Mouse (Mus musculus) frontal cortex, adult 2 months (tissue): ENCODE results near the gene Tcl1b1. TPM values are rescaled to one million over a fixed set of nuclear protein-coding genes. Genes with fewer than 3 reads are reported as not detected.
"Not testable (repeated sequence)": the region's sequence is repeated elsewhere in the genome, so short reads cannot be mapped to it uniquely, and the experiment has no call there.

Experiments used
- DNase-seq, 2 experiments: peaks; one replicate each; pipeline ENCODE4 v3.0.0; 2022; ENCODE audit warnings: low spot score in 1 of 2; ENCODE audit errors: extremely low spot score in 1 of 2
- polyA plus RNA-seq: library from polyadenylated mRNA; depleted of rRNA; stranded (reverse); fragments of >200 nt; gene quantifications from 2 replicates; pipeline ENCODE4 v1.2.3, GENCODE M21; 2012; rRNA removed

Tcl1b1 gene
- polyA plus RNA-seq, 1 experiment, result not detected

GRCm38 (mm10) chr12:105188980-105189379, 29.5 kb downstream of the Tcl1b1 start:
- DNase-seq, result peak in 1 of 2 experiments; percentile 4

GRCm38 (mm10) chr12:105190743-105191142, 31.3 kb downstream of the Tcl1b1 start, which contains the start of gene Tcl1b3:
TSS of gene Tcl1b3 (plus strand) at chr12:105191043.
- not testable (repeated sequence) for DNase-seq

DNA sequence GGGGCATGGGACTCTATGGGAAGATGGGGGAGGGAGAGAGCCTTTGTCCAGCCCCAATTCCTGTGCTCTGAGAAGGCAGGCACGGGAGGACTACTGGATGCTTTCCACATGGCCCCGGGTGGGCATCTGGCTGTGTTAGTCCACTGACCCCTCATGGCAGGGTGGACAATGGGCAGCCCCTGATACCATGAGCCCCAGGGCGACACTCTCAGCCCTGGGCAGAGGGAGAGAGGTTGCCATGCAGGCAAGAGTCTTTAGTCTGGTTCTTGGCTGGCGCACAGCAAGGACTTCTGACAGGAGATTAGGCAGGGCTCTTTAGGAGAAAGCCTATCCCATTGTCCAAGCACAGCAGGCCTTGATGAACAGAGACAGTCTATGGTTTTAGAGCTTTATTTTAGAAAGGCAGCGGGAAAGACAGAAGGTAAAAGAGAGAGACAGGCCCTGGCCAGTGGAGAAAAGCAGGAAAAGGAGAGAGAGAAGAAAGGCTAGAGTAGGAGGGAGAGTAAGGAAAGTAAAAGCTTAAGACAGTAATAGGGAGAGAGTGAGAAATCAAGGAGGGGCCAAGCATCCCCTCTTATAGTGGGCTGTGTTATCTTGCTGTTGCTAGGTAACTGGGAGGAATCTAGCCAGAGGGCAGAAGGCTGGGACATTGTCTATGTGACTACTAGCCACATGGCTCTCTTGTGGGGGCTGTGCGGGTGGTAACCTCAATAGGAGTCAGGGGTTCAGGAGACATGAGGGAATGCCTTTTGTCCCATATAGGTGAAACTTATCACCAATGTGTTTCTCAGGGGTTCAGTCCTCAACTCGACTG, 40.4 kb downstream of the Tcl1b1 start:
- not testable (repeated sequence) for DNase-seq

GRCm38 (mm10) chr12:105201657-105202056, 42.2 kb downstream of the Tcl1b1 start, which contains the start of gene Tcl1b4:
TSS of gene Tcl1b4 (plus strand) at chr12:105201957.
- DNase-seq, result not testable (repeated sequence)

GRCm38 (mm10) chr12:105207071-105207470, 47.6 kb downstream of the Tcl1b1 start:
- no peak for DNase-seq

DNA sequence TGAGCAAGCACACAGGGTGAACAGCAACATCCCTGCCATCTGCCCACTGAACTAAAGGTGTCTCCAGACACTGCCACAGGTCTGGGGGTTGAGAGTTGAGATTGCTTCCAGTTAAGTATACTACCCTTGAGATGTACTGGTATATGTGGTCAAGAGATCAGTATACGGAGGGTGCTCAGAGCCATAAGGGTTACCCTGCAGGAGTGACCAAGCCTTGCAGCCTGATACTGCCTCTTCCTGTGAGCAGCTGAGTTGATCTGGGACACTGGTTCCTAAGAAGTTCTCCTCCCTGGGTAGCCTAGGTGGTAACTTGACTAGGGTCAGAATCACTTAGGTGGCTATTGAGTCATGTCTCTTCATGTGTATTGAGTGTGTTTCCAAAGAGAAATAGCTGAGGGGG, 49.0 kb downstream of the Tcl1b1 start:
- no peak for DNase-seq

DNA sequence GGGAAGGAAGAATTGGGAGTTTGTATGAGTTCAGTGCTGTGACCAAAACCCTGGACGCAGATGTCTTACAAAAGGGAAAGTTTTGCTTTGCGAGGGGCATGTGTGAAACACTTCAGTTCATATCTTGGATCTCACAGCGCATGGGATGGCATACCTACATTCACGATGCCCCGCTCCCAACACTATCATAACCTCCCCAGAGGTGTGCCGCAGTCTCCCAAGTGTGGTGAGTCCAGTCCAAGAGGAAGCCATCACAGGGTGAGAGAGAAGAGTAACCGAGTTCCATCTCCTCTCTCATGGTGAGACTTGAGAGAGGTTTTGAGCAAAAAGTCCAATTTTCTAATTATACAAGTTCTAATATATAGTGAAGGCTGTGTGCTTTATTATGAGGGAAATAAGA, 49.7 kb downstream of the Tcl1b1 start:
- DNase-seq, result no peak

Other genes with a start within 250 kb of the Tcl1b1 start
- gene Syne3, start 149.9 kb upstream of the Tcl1b1 start, polyA plus RNA-seq, result 0.76 and 0.92 TPM in 2 replicates
- gene Glrx5, start 127.0 kb upstream of the Tcl1b1 start, polyA plus RNA-seq, result 56.0 and 67.3 TPM in 2 replicates
- gene Tcl1b2, start 13.7 kb upstream of the Tcl1b1 start, polyA plus RNA-seq, result not detected in 2 replicates
- gene Tcl1b5, start 16.7 kb downstream of the Tcl1b1 start, polyA plus RNA-seq, result not detected in 2 replicates
- gene Tcl1b3, start 31.4 kb downstream of the Tcl1b1 start, polyA plus RNA-seq, result not detected in 2 replicates
- gene Tcl1b4, start 42.3 kb downstream of the Tcl1b1 start, polyA plus RNA-seq, result not detected in 2 replicates
- gene Tcl1, start 63.1 kb downstream of the Tcl1b1 start, polyA plus RNA-seq, result not detected in 2 replicates
- gene Tunar, start 174.2 kb downstream of the Tcl1b1 start, polyA plus RNA-seq, result 6.8 and 10.2 TPM in 2 replicates